Mouse (Mus musculus): ENCODE data around the gene Vwa8. TPM values are rescaled to one million over a fixed set of nuclear protein-coding genes. Genes with fewer than 3 reads are reported as not detected.

The Vwa8 gene
- polyA plus RNA-seq, 1 experiment, result 0.11 TPM

DNA sequence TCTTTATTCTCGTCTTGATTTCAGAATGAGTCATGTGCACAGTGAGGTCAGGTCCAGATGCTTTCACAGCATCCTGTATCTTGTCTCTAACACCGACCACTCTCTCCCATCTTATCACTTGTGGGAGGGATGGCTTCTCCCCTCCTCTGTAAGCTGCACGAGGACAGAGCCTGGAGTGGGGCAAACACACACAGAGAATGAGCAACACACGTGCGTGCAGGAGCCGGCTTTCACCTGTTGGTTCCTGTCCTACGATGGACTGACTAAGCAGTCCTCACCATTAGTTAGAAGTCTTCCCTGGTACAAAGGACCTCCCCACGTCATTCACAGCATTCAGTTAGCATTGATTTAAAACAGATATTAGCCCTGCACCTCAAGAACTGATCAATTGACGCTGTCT, 312.9 kb downstream of the Vwa8 start:
- Histone ChIP-seq H3K27me3 (ENCODE audit: control insufficient read depth) (no peaks in the 10 kb centered on the region), H3K36me3 (ENCODE audit: control insufficient read depth) (peaks cover 2% of the 10 kb centered on the region; the same call in 1 of the 2 replicates), H3K9me3 (ENCODE audit: control insufficient read depth, low read length) (no peaks in the 10 kb centered on the region), H3K4me3 (replicated peaks) (no peak overlapping the region), H3K4me1 (ENCODE audit: control insufficient read depth) (no peaks in the 10 kb centered on the region)
- TF ChIP-seq TAL1 (IDR thresholded peaks at IDR 0.05; ENCODE audit: low read length), result no peak
- no peak for TF ChIP-seq GATA1 (IDR thresholded peaks at IDR 0.05; ENCODE audit: low read length)

- Histone ChIP-seq H3K9me3 (ENCODE audit: control insufficient read depth, low read length) (no peaks in the 10 kb centered on the region), H3K4me1 (ENCODE audit: control insufficient read depth) (no peaks in the 10 kb centered on the region), H3K36me3 (ENCODE audit: control insufficient read depth) (peaks cover 2% of the 10 kb centered on the region; the same call in 1 of the 2 replicates), H3K4me3 (replicated peaks) (no peak overlapping the region), H3K27me3 (ENCODE audit: control insufficient read depth) (no peaks in the 10 kb centered on the region)
- no peak for TF ChIP-seq GATA1 (IDR thresholded peaks at IDR 0.05; ENCODE audit: low read length)
Observed at GRCm38 (mm10) chr14:79162678-79163077, 313.8 kb downstream of the Vwa8 start.

- H3K9me3 ChIP-seq (ENCODE audit: control insufficient read depth, low read length), result no peaks in the 10 kb centered on the region
- no peak for TF ChIP-seq TAL1 (IDR thresholded peaks at IDR 0.05; ENCODE audit: low read length)
- TF ChIP-seq GATA1 (IDR thresholded peaks at IDR 0.05; ENCODE audit: low read length), result no peak
Observed at GRCm38 (mm10) chr14:79164334-79164733, 315.5 kb downstream of the Vwa8 start.

GRCm38 (mm10) chr14:79164925-79165324, 316.1 kb downstream of the Vwa8 start:
- Histone ChIP-seq H3K27me3 (ENCODE audit: control insufficient read depth) (no peaks in the 10 kb centered on the region), H3K36me3 (ENCODE audit: control insufficient read depth) (peaks cover 2% of the 10 kb centered on the region; the same call in 1 of the 2 replicates), H3K4me1 (ENCODE audit: control insufficient read depth) (no peaks in the 10 kb centered on the region), H3K9me3 (ENCODE audit: control insufficient read depth, low read length) (no peaks in the 10 kb centered on the region), H3K4me3 (replicated peaks) (no peak overlapping the region)
- TF ChIP-seq TAL1 (IDR thresholded peaks at IDR 0.05; ENCODE audit: low read length) (no peak), GATA1 (IDR thresholded peaks at IDR 0.05; ENCODE audit: low read length) (no peak)

More at GRCm38 (mm10) chr14:79164334-79164733, 315.5 kb downstream of the Vwa8 start:
- no peaks in the 10 kb centered on the region for H3K27me3 ChIP-seq (ENCODE audit: control insufficient read depth)
- no peak overlapping the region for H3K4me3 ChIP-seq (replicated peaks)
- no peaks in the 10 kb centered on the region for H3K4me1 ChIP-seq (ENCODE audit: control insufficient read depth)
- peaks cover 2% of the 10 kb centered on the region; the same call in 1 of the 2 replicates for H3K36me3 ChIP-seq (ENCODE audit: control insufficient read depth)

- Histone ChIP-seq H3K4me1 (ENCODE audit: control insufficient read depth) (no peaks in the 10 kb centered on the region), H3K4me3 (replicated peaks) (no peak overlapping the region), H3K36me3 (ENCODE audit: control insufficient read depth) (peaks cover 12% of the 10 kb centered on the region), H3K27me3 (ENCODE audit: control insufficient read depth) (no peaks in the 10 kb centered on the region), H3K9me3 (ENCODE audit: control insufficient read depth, low read length) (peaks cover 13% of the 10 kb centered on the region)
- TF ChIP-seq TAL1 (IDR thresholded peaks at IDR 0.05; ENCODE audit: low read length) (no peak), GATA1 (IDR thresholded peaks at IDR 0.05; ENCODE audit: low read length) (no peak)
Observed at GRCm38 (mm10) chr14:79174526-79174925, 325.7 kb downstream of the Vwa8 start.

- H3K4me3 ChIP-seq (replicated peaks), result no peak overlapping the region
- H3K27me3 ChIP-seq (ENCODE audit: control insufficient read depth), result no peaks in the 10 kb centered on the region
- H3K9me3 ChIP-seq (ENCODE audit: control insufficient read depth, low read length), result peaks cover 13% of the 10 kb centered on the region
- TF ChIP-seq GATA1 (IDR thresholded peaks at IDR 0.05; ENCODE audit: low read length) (no peak), TAL1 (IDR thresholded peaks at IDR 0.05; ENCODE audit: low read length) (no peak)
- H3K36me3 ChIP-seq (ENCODE audit: control insufficient read depth), result peaks cover 12% of the 10 kb centered on the region
- no peaks in the 10 kb centered on the region for H3K4me1 ChIP-seq (ENCODE audit: control insufficient read depth)
Observed at GRCm38 (mm10) chr14:79177754-79178153, 328.9 kb downstream of the Vwa8 start.

GRCm38 (mm10) chr14:79178247-79178646, 329.4 kb downstream of the Vwa8 start:
- Histone ChIP-seq H3K4me3 (replicated peaks) (no peak overlapping the region), H3K27me3 (ENCODE audit: control insufficient read depth) (no peaks in the 10 kb centered on the region), H3K9me3 (ENCODE audit: control insufficient read depth, low read length) (peaks cover 13% of the 10 kb centered on the region), H3K36me3 (ENCODE audit: control insufficient read depth) (peaks cover 12% of the 10 kb centered on the region), H3K4me1 (ENCODE audit: control insufficient read depth) (no peaks in the 10 kb centered on the region)
- TF ChIP-seq TAL1 (IDR thresholded peaks at IDR 0.05; ENCODE audit: low read length) (no peak), GATA1 (IDR thresholded peaks at IDR 0.05; ENCODE audit: low read length) (no peak)

DNA sequence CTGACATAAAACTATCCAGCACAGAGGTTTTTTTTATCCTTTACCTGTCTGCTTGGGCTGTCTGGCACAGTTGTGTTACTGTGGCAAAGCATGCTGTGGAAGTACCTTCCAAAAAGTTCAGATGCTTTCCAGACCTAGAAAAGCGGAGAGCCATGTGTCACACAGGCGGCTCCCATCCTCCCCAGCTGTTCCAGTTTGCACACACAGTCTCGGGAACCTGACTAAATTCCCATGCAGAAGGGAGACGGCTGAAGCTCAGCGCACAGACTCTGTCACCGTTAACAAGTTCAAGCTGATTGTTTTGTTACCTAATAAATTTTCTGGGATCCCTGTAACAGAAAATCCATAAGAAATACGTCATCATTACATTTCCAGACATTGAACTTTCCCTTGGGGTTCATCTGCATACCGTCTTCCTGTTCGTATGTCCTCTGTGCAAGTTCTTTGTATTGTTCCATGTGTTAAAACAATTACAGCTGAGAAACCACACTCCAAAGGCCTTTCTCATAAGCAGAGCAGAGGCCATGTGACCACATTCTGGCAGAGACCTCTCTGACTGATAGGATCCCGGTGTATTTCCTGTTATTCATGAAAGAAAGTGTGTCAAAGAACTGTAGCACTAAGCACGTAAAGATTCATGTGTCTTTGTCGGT, 331.4 kb downstream of the Vwa8 start:
- no peak for TF ChIP-seq TAL1 (IDR thresholded peaks at IDR 0.05; ENCODE audit: low read length)
- TF ChIP-seq GATA1 (IDR thresholded peaks at IDR 0.05; ENCODE audit: low read length), result no peak
- peaks cover 5% of the 10 kb centered on the region for H3K9me3 ChIP-seq (ENCODE audit: control insufficient read depth, low read length)
- no peaks in the 10 kb centered on the region for H3K27me3 ChIP-seq (ENCODE audit: control insufficient read depth)
- peaks cover 4% of the 10 kb centered on the region for H3K36me3 ChIP-seq (ENCODE audit: control insufficient read depth)
- no peaks in the 10 kb centered on the region for H3K4me1 ChIP-seq (ENCODE audit: control insufficient read depth)
- H3K4me3 ChIP-seq (replicated peaks), result no peak overlapping the region

- TF ChIP-seq TAL1 (IDR thresholded peaks at IDR 0.05; ENCODE audit: low read length), result no peak
- no peak for TF ChIP-seq GATA1 (IDR thresholded peaks at IDR 0.05; ENCODE audit: low read length)
- Histone ChIP-seq H3K4me3 (replicated peaks) (no peak overlapping the region), H3K36me3 (ENCODE audit: control insufficient read depth) (no peaks in the 10 kb centered on the region; the same call in 1 of the 2 replicates), H3K4me1 (ENCODE audit: control insufficient read depth) (no peaks in the 10 kb centered on the region), H3K9me3 (ENCODE audit: control insufficient read depth, low read length) (no peaks in the 10 kb centered on the region), H3K27me3 (ENCODE audit: control insufficient read depth) (no peaks in the 10 kb centered on the region)
Observed at GRCm38 (mm10) chr14:79181748-79182147, 332.9 kb downstream of the Vwa8 start.
